Mouse (Mus musculus): ENCODE results near the gene Ube2e2.

DNA sequence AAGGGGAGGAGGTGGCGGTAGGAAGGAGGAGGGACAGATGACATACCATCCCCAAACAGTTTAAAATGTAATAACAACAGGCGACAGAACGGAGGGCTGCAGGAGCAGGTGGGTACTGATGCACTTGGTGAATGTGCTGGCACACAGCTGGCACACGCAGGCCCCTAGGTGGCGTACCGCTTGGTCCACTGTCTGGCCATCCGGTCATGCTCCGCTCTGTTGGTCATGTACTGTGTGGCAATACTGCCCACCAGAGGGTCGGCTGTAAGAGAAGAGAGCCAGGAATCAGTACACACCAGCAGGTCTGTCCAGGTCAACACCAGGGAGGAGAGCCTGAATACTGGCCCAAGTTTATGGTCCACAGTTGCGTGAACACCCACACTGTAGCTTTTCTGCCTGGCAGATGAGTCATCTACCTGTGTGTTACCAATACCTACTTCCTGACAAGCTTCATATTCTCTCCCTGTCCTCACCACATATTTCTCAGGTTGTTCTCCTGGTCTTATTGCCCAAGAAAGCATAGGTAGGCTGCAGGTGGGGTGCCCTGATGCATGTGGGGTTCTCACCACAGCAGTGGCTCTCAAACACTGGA lies 319.8 kb downstream of the Ube2e2 start:
- no peak for TF ChIP-seq CTCF (IDR thresholded peaks at IDR 0.05; ENCODE audit: low read depth)
- TF ChIP-seq EP300 (IDR thresholded peaks at IDR 0.05; ENCODE audit: low read depth), result no peak
